Mouse (Mus musculus) heart, postnatal 0 days (tissue): ENCODE data around the gene Sh3bp4. TPM values are rescaled to one million over a fixed set of nuclear protein-coding genes. Genes with fewer than 3 reads are reported as not detected.

Experiments used
- ATAC-seq: fragments of 200-750 bp; cut with Nextera tagmentation; 2 replicates; pipeline ENCODE4 v1.8.0; 2017; ENCODE audit warnings: low read depth, moderate number of reproducible peaks, moderate library complexity; ENCODE audit not compliant: insufficient read depth
- DNase-seq: peaks from one replicate; pipeline ENCODE4 v3.0.0-alpha.2; 2016; ENCODE audit warnings: low spot score
- H3K27ac ChIP-seq: fragments of 300-500 bp; sonication (generic); 2 replicates; pipeline ENCODE4 v1.5.1; 2014; ENCODE audit warnings: low read depth, mild to moderate bottlenecking
- H3K27me3 ChIP-seq: fragments of 300-500 bp; sonication (generic); 2 replicates; pipeline ENCODE4 v1.6.1; 2014; ENCODE audit warnings: low read length, mixed read lengths; ENCODE audit not compliant: control insufficient read depth, insufficient read depth
- H3K36me3 ChIP-seq: fragments of 300-500 bp; sonication (generic); replicated peaks from 2 replicates; pipeline ENCODE4 v1.6.1; 2014; ENCODE audit warnings: low read length, mixed read lengths; ENCODE audit not compliant: control insufficient read depth, insufficient read depth
- H3K4me1 ChIP-seq: fragments of 300-500 bp; sonication (generic); 2 replicates; pipeline ENCODE4 v1.6.1; 2014; ENCODE audit warnings: antibody characterized with exemption; ENCODE audit not compliant: control insufficient read depth, insufficient read depth
- H3K4me2 ChIP-seq: fragments of 300-500 bp; sonication (generic); 2 replicates; pipeline ENCODE4 v1.6.1; 2014; ENCODE audit warnings: low read depth, mild to moderate bottlenecking, low read length, moderate library complexity
- H3K4me3 ChIP-seq: fragments of 300-500 bp; sonication (generic); 2 replicates; pipeline ENCODE4 v1.5.1; 2014; ENCODE audit warnings: low read depth, low read length
- H3K9ac ChIP-seq: fragments of 300-500 bp; sonication (generic); replicated peaks from 2 replicates; pipeline ENCODE4 v1.6.1; 2014; ENCODE audit warnings: low read depth, low read length, mixed read lengths
- H3K9me3 ChIP-seq: fragments of 300-500 bp; sonication (generic); replicated peaks from 2 replicates; pipeline ENCODE4 v1.6.1; 2016; ENCODE audit warnings: low read length; ENCODE audit not compliant: control insufficient read depth
- CTCF ChIP-seq: IDR thresholded peaks from 2 replicates; pipeline ENCODE4 v1.5.1; 2016; ENCODE audit warnings: antibody characterized with exemption, control low read depth, low read depth
- EP300 ChIP-seq: IDR thresholded peaks from 2 replicates; pipeline ENCODE4 v1.6.1; 2016; ENCODE audit warnings: antibody characterized with exemption, low read depth
- WGBS: fragments of 180-500 bp; shearing (Covaris S2); extraction: QIAGEN DNeasy Blood & Tissue Kit; methylation state at CpG from one replicate; pipeline ENCODE4 v1.1.7; 2014; 5-methylcytosine and 5-hydroxymethylcytosine counted together
- polyA plus RNA-seq: library from polyadenylated mRNA; unstranded; fragments of >200 nt; fragmentation: Nextera tagmentation; extraction: Ambion mirVana; gene quantifications from 2 replicates; pipeline ENCODE4 v1.2.1, GENCODE M21; 2015
- total RNA-seq: library from RNA; depleted of rRNA; stranded (reverse); fragments of >200 nt; gene quantifications from 2 replicates; pipeline ENCODE4 v1.2.3, GENCODE M21; 2014; ENCODE audit warnings: low replicate concordance

Sh3bp4 gene
- total and polyA plus RNA-seq, 2 experiments from 2014 or later, result 15.1 to 50.6 TPM

DNA sequence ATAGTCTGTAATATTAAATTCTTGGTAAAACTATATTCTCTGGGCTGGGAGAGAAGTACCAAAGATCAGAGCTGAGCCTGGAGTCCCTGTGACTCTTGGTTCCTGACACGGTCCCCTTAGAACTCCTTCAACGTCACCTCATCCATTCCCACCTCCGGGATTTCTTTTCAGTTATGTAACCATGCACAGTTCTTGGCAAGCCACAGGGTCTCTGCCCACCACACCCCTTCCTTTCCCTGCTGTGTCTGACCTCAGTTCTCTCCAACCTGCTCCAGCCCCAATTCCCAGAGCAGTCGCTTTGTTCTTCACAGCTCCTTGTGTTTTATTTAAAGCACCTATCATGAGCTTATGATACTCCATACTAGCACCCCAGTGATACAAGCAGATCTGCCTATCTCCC is 7.2 kb upstream of the Sh3bp4 start:
- ATAC-seq (no peak), DNase-seq (no peak)
- no peak for TF ChIP-seq CTCF
- no peak for TF ChIP-seq EP300
- no peak overlapping the region for H3K4me3 ChIP-seq
- H3K9me3 ChIP-seq, result peaks cover 5% of the 10 kb centered on the region; the same call in 1 of the 2 replicates
- no peaks in the 10 kb centered on the region for H3K27me3 ChIP-seq
- no peak overlapping the region for H3K27ac ChIP-seq
- no peak overlapping the region for H3K4me2 ChIP-seq
- WGBS, result 60% methylated on average over 4 of the region's 4 CpGs
- no peaks in the 10 kb centered on the region for H3K4me1 ChIP-seq
- H3K36me3 ChIP-seq, result no peaks in the 10 kb centered on the region
- H3K9ac ChIP-seq, result no peak overlapping the region

DNA sequence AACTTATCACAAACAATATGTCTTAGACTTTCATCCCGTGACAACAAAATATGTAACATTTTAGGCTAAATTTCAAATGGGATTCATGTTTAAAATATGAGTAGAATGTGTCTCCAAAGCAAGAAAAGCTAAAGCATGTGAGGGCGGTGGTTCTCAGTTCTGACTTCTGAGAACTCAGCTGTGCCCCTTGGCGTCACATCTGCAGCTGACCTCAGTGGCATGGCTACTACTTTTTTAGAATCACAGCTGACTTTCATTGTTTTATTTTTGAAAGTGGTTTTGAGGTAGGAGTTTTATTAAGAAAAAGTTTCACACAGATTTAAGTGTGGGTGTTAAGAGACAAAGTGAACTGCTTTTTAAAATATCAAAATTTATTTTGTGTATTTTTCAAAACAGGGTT is 6.4 kb upstream of the Sh3bp4 start:
- peaks cover 5% of the 10 kb centered on the region; the same call in 1 of the 2 replicates for H3K9me3 ChIP-seq
- no peak overlapping the region for H3K4me2 ChIP-seq
- H3K4me1 ChIP-seq, result no peaks in the 10 kb centered on the region
- 82% methylated on average over 3 of the region's 3 CpGs for WGBS
- no peak overlapping the region for H3K9ac ChIP-seq
- no peaks in the 10 kb centered on the region for H3K36me3 ChIP-seq
- DNase-seq (no peak), ATAC-seq (no peak)
- no peak overlapping the region for H3K27ac ChIP-seq
- H3K27me3 ChIP-seq, result no peaks in the 10 kb centered on the region
- TF ChIP-seq CTCF (no peak), EP300 (no peak)
- H3K4me3 ChIP-seq, result no peak overlapping the region

DNA sequence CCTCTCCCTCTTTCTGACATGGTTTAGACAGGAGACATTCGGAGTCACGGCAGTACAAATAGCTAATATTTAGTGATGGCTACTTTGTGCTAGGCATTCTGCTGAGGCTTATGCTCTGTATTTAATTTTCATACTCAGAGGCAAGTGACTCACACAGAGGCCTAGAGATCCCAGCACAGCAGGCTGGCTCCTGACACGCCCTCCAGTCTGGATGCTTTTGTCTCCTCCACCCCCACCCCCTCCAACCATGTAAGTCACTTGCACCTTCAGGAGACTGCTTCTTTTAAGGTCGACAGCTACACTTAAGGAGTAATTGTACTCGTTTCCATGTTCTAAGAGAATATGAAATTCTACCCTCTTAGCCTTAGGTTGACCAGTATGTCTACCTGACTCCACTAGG is 1.4 kb upstream of the Sh3bp4 start:
- Histone ChIP-seq H3K9ac (no peak overlapping the region), H3K4me2 (no peak overlapping the region)
- no peak for ATAC-seq

DNA sequence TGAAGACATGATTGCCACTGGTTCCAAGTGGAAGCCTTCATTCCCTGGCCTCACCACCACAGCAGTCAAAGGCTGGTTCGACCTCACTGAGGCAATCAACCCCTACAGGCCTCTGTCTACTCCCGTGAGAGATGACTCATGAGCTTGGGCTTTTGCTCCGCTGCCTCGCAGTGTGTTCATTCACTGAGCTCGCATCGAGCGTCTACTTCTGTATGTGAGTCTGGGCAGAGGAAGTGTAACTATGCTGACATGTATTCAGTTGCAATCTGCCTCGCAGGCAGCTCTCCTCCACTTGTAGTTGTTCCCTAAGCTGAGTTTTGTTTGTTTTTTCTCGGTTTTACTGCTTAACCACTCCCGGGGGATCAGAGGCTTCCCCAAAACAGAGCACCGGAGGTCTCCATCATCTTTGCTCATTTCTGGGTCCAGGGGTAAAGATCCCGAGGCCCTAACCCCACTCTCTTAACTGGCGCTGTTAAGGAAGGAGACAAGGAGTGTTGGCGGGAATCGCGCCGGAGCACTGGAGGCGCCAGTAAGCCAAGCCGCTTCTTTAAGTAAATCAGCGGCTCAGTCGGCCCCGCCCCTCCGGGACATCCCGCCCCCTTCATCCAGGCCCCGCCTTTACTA is 624 bp upstream of the Sh3bp4 start:
- H3K9ac ChIP-seq, result 0 out of 2 replicates have a peak overlapping the region, but pooled peaks have one; percentile 41
- TF ChIP-seq CTCF (no peak), EP300 (no peak)
- DNase-seq (peak; percentile 80), ATAC-seq (peak; percentile 28)
- WGBS, result under 1% methylated on average over 25 of the region's 25 CpGs
- peak overlapping the region; percentile 88 for H3K27ac ChIP-seq
- peak overlapping the region; percentile 98 for H3K4me3 ChIP-seq
- H3K9me3 ChIP-seq, result no peaks in the 10 kb centered on the region
- H3K27me3 ChIP-seq, result no peaks in the 10 kb centered on the region
- H3K36me3 ChIP-seq, result no peaks in the 10 kb centered on the region
- H3K4me2 ChIP-seq, result peak overlapping the region; percentile 87
- peaks cover 9% of the 10 kb centered on the region for H3K4me1 ChIP-seq

More for the DNA sequence above, 1.4 kb upstream of the Sh3bp4 start:
- Histone ChIP-seq H3K27ac (no peak overlapping the region; the same call in 1 of the 2 replicates), H3K9me3 (no peaks in the 10 kb centered on the region), H3K4me1 (peaks cover 9% of the 10 kb centered on the region), H3K36me3 (no peaks in the 10 kb centered on the region), H3K4me3 (no peak overlapping the region), H3K27me3 (no peaks in the 10 kb centered on the region)
- WGBS, result 80% methylated on average over 5 of the region's 5 CpGs
- TF ChIP-seq EP300 (no peak), CTCF (no peak)
- DNase-seq, result no peak

DNA sequence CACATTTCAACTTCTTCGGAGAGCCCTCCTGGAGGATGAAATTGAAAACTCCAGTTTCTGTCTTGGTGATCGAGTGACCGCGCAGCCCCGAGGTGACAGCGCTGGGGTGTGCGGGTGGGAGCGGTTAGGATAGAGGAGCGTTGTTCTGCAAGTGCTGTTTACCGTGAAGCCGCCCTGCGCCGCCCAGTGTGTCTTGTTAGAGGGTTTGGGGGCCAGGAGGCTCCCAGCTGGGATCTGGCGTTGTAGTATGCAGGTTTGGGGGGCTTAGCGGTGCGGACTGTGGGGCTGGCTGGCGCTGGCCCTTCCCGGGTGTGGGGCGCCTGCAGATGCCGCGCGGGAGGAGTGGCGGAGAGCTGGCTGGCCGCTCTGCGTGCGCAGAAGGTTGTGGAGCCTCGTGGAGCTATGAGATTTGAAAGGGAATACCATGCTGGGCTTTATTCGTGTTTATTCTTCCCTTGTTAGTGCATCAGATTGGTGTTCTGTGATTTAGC is 701 bp downstream of the Sh3bp4 start:
- TF ChIP-seq EP300 (no peak), CTCF (no peak)
- peak overlapping the region; percentile 95 for H3K9ac ChIP-seq
- WGBS, result 0% methylated on average over 28 of the region's 28 CpGs

More for the DNA sequence above, 701 bp downstream of the Sh3bp4 start:
- no peaks in the 10 kb centered on the region for H3K27me3 ChIP-seq
- peak overlapping the region; percentile 87 for H3K4me2 ChIP-seq
- H3K36me3 ChIP-seq, result no peaks in the 10 kb centered on the region
- DNase-seq, result peak; percentile 54
- H3K27ac ChIP-seq, result peak overlapping the region; percentile 93
- H3K9me3 ChIP-seq, result no peaks in the 10 kb centered on the region
- H3K4me1 ChIP-seq, result peaks cover 17% of the 10 kb centered on the region
- 0 out of 2 replicates have a peak, but pooled peaks have one; percentile 8 for ATAC-seq
- peak overlapping the region; percentile 98 for H3K4me3 ChIP-seq
